Mouse (Mus musculus) heart, embryonic 16.5 days (tissue): ENCODE measurements around the gene Slc27a5. TPM values are rescaled to one million over a fixed set of nuclear protein-coding genes. Genes with fewer than 3 reads are reported as not detected.

Experiments
- ATAC-seq: fragments of 200-750 bp; cut with Nextera tagmentation; replicated peaks from 2 replicates; pipeline ENCODE4 v1.8.0; 2017; ENCODE audit warnings: moderate number of reproducible peaks; ENCODE audit not compliant: insufficient read depth, low FRiP score; ENCODE audit errors: extremely low read depth
- H3K27ac ChIP-seq: fragments of 300-500 bp; sonication (generic); 2 replicates; pipeline ENCODE4 v1.5.1; 2014; ENCODE audit warnings: mild to moderate bottlenecking, low read length, control low read depth, moderate library complexity
- H3K27me3 ChIP-seq: fragments of 300-500 bp; sonication (generic); 2 replicates; pipeline ENCODE4 v1.6.1; 2014; ENCODE audit warnings: low read length, mixed read lengths; ENCODE audit not compliant: control insufficient read depth, insufficient read depth
- H3K36me3 ChIP-seq: fragments of 300-500 bp; sonication (generic); 2 replicates; pipeline ENCODE4 v1.6.1; 2014; ENCODE audit not compliant: control insufficient read depth, insufficient read depth
- H3K4me1 ChIP-seq: fragments of 300-500 bp; sonication (generic); 2 replicates; pipeline ENCODE4 v1.6.1; 2014; ENCODE audit warnings: low read length, mixed read lengths; ENCODE audit not compliant: control insufficient read depth, insufficient read depth
- H3K4me2 ChIP-seq: fragments of 300-500 bp; sonication (generic); 2 replicates; pipeline ENCODE4 v1.6.1; 2014; ENCODE audit warnings: low read depth, mild to moderate bottlenecking, control low read depth, low read length
- H3K4me3 ChIP-seq: fragments of 300-500 bp; sonication (generic); 2 replicates; pipeline ENCODE4 v1.5.1; 2014; ENCODE audit warnings: mild to moderate bottlenecking, control low read depth, low read length
- H3K9ac ChIP-seq: fragments of 300-500 bp; sonication (generic); 2 replicates; pipeline ENCODE4 v1.6.1; 2014; ENCODE audit warnings: low read length, control low read depth
- H3K9me3 ChIP-seq: fragments of 300-500 bp; sonication (generic); replicated peaks from 2 replicates; pipeline ENCODE4 v1.6.1; 2016; ENCODE audit warnings: low read length; ENCODE audit not compliant: control insufficient read depth
- WGBS: fragments of 180-500 bp; shearing (Covaris S2); extraction: QIAGEN DNeasy Blood & Tissue Kit; methylation state at CpG from one replicate; pipeline ENCODE4 v1.1.7; 2014; 5-methylcytosine and 5-hydroxymethylcytosine counted together
- polyA plus RNA-seq: library from polyadenylated mRNA; unstranded; fragments of >200 nt; fragmentation: Nextera tagmentation; extraction: Ambion mirVana; gene quantifications from 2 replicates; pipeline ENCODE4 v1.2.1, GENCODE M21; 2015

Gene Slc27a5
- polyA plus RNA-seq, 1 experiment from 2014 or later, result not detected

GRCm38 (mm10) chr7:13031069-13031468 is 33.1 kb upstream of the Slc27a5 start:
- H3K4me1 ChIP-seq, result peaks cover 22% of the 10 kb centered on the region
- H3K36me3 ChIP-seq, result peaks cover 74% of the 10 kb centered on the region
- H3K4me3 ChIP-seq, result no peak overlapping the region
- no peak overlapping the region for H3K27ac ChIP-seq
- no peak overlapping the region for H3K4me2 ChIP-seq
- no peaks in the 10 kb centered on the region for H3K9me3 ChIP-seq
- no peak for ATAC-seq
- no peaks in the 10 kb centered on the region for H3K27me3 ChIP-seq
- 76% methylated on average over 5 of the region's 5 CpGs for WGBS
- no peak overlapping the region for H3K9ac ChIP-seq

DNA sequence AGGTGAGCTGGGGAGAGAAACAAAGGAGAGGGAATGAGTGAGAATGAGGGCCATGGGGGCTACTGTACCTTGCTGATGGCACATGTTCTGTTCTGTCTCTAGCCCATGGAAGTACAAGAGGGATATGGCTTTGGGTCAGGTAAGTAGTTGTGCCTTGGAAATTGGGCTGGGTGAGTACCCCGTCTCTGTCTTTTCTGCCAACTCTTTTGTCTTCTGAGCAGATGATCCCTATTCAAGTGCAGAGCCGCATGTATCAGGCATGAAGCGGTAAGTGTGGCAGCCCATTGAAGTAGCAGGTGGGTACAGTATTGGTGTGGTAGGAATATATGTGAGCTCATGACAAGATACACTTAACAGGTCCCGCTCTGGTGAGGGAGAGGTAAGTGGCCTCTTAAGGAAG is 31.0 kb upstream of the Slc27a5 start:
- H3K4me3 ChIP-seq, result no peak overlapping the region
- H3K9me3 ChIP-seq, result no peaks in the 10 kb centered on the region
- H3K27ac ChIP-seq, result no peak overlapping the region
- WGBS, result 90% methylated on average over 4 of the region's 4 CpGs
- H3K4me1 ChIP-seq, result peaks cover 25% of the 10 kb centered on the region
- H3K27me3 ChIP-seq, result no peaks in the 10 kb centered on the region
- H3K9ac ChIP-seq, result no peak overlapping the region
- ATAC-seq, result no peak
- H3K4me2 ChIP-seq, result no peak overlapping the region
- peaks cover 63% of the 10 kb centered on the region for H3K36me3 ChIP-seq

GRCm38 (mm10) chr7:13025511-13026112 is 27.6 kb upstream of the Slc27a5 start:
- Histone ChIP-seq H3K27me3 (no peaks in the 10 kb centered on the region), H3K36me3 (peaks cover 44% of the 10 kb centered on the region), H3K27ac (no peak overlapping the region), H3K9ac (peak overlapping the region; percentile 84), H3K9me3 (no peaks in the 10 kb centered on the region), H3K4me1 (peaks cover 18% of the 10 kb centered on the region), H3K4me2 (peak overlapping the region; percentile 85), H3K4me3 (peak overlapping the region; percentile 79)
- 23% methylated on average over 4 of the region's 4 CpGs for WGBS
- ATAC-seq, result no peak

GRCm38 (mm10) chr7:13024805-13025204 is 26.8 kb upstream of the Slc27a5 start:
- peak; percentile 55 for ATAC-seq
- H3K9ac ChIP-seq, result peak overlapping the region; percentile 84
- WGBS, result under 1% methylated on average over 35 of the region's 44 CpGs
- H3K9me3 ChIP-seq, result no peaks in the 10 kb centered on the region
- no peaks in the 10 kb centered on the region for H3K27me3 ChIP-seq
- H3K4me3 ChIP-seq, result peak overlapping the region; percentile 79
- peak overlapping the region; percentile 99 for H3K27ac ChIP-seq
- peak overlapping the region; percentile 85 for H3K4me2 ChIP-seq
- H3K4me1 ChIP-seq, result peaks cover 18% of the 10 kb centered on the region
- peaks cover 36% of the 10 kb centered on the region for H3K36me3 ChIP-seq

DNA sequence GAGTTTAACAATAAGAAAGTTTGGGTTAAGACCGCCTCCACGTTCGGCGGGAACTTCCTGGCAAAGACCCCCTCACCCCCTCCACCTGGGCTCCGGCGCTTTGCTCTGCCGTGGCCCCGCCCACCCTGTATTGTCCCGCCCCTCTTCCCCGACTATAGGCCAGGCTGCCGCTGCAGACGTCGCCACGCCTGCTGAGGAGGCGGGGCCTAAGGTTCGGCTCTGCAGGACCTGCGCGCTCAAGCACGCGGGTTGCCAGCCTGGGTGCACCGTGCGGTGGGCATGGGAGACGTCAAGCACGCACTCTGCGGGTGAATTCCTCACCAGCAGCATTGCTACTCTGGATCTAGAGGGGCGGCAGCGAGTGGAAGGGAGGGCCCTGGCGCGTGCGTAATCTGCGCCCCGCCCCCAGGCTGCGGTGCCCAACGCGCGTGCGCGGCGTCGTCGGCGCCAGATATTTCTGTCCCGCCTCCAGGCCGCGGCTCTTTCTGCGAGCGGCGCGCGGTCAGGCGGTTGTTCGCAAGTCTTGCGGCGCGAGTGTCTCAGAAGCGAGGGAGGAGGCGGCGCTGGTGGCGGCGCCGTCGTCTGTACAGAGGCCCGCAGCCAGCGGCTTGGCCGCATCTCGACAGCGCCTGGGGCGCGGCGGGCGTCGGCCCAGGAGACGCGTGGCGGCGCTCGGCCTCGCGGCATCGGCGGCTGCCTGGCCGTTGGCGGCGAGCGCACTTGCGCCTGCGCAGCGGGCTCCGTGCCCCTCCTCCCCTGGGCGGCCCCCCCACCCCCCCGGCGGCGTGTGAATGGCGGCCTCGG is 26.1 kb upstream of the Slc27a5 start:
- peak overlapping the region; percentile 85 for H3K4me2 ChIP-seq
- H3K9ac ChIP-seq, result peak overlapping the region; percentile 84
- H3K27ac ChIP-seq, result peak overlapping the region; percentile 99
- peak; percentile 83 for ATAC-seq
- H3K27me3 ChIP-seq, result no peaks in the 10 kb centered on the region
- WGBS, result under 1% methylated on average over 78 of the region's 95 CpGs
- no peaks in the 10 kb centered on the region for H3K9me3 ChIP-seq
- H3K36me3 ChIP-seq, result peaks cover 29% of the 10 kb centered on the region
- peak overlapping the region; percentile 79 for H3K4me3 ChIP-seq
- peaks cover 18% of the 10 kb centered on the region for H3K4me1 ChIP-seq

DNA sequence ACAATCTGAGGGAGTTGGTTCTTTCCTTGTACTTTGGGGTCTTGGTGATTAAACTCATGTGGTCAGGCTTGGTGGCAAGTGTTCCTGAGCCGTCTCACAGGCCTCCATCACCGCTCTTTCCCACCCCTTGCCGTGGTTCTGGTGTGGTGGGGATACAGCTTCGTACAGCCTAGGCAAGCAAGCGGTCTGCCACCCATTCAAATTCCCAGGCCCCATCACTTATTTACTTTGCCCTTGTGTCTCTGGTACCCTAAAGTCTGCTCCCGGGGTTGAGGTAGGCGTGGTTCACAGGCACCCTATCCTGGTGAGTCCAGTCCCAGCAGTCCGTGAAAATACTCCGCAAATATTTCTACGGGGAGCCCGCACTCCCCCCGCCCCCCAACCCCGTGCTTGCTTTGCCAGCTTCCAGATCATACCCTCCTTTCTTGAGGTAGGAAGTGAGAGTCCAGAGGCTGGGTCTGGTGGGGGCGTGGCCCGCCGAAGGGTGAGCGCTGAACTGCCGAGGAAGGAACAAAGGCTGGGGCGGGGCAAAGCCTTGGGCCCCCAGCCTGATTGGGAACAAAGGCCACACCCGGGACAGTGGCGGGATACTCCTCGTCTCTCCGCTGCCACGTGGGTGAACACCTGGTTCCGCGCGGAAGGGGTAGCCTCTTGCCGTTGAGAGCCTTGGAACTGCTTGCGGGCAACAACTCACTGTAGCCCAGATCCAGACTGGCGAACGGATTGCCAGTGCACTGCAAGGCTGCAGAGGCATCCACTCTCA is 25.0 kb upstream of the Slc27a5 start:
- peak overlapping the region; percentile 85 for H3K4me2 ChIP-seq
- H3K36me3 ChIP-seq, result peaks cover 17% of the 10 kb centered on the region
- H3K9me3 ChIP-seq, result no peaks in the 10 kb centered on the region
- no peaks in the 10 kb centered on the region for H3K27me3 ChIP-seq
- ATAC-seq, result peak; percentile 50
- H3K4me3 ChIP-seq, result peak overlapping the region; percentile 79
- 5% methylated on average over 31 of the region's 31 CpGs for WGBS
- H3K9ac ChIP-seq, result peak overlapping the region; percentile 84
- peak overlapping the region; percentile 99 for H3K27ac ChIP-seq
- peaks cover 18% of the 10 kb centered on the region for H3K4me1 ChIP-seq

DNA sequence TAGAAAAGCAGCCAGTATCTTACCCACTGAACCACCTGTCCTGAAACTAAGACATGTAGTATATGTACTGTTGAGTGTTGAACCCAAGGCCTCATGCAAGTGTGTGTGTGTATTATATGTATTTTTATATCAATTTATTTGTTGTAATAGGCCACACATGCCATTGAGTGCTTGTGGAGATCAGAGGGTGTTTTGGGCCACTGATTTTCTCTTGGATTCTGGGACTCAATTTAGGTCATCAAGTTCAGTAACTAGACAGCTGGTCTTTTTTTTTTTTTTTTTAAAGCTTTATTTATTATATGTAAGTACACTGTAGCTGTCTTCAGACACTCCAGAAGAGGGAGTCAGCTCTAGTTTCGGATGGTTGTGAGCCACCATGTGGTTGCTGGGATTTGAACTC is 17.2 kb upstream of the Slc27a5 start:
- 78% methylated on average over 1 of the region's 1 CpGs for WGBS
- ATAC-seq, result no peak
- H3K9ac ChIP-seq, result no peak overlapping the region

DNA sequence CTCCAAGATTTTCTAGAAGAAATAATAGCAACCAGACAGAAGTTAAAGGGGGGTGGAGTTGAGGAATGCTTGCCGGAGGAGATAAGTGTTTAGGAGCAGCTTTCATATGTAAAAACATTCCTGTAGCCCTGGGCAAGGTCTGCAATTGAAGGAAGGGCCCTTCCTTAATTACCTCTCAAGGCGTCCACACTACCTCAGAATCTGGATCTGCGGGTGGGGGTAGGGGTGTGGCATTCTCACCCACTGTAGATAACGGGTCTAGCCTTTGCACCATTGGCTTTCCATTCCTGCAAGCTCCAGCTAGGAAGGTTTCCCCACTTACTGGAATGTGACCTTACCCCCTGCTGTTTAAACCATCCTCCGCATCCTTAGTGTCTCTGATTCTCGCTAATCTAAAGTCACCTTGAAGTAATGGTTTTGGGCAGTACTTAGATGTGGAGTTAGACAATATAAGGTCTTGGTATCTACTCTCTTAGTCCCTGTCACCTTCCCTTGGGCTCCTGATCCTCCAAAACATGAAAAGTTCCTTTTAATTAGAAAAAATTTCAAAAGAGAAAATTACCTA is 16.4 kb upstream of the Slc27a5 start:
- H3K9me3 ChIP-seq, result no peaks in the 10 kb centered on the region
- 33% methylated on average over 6 of the region's 6 CpGs for WGBS
- no peak for ATAC-seq

More for the DNA sequence above, 17.2 kb upstream of the Slc27a5 start:
- no peaks in the 10 kb centered on the region for H3K9me3 ChIP-seq
- H3K36me3 ChIP-seq, result no peaks in the 10 kb centered on the region
- H3K27me3 ChIP-seq, result no peaks in the 10 kb centered on the region
- no peak overlapping the region for H3K4me2 ChIP-seq
- peaks cover 5% of the 10 kb centered on the region for H3K4me1 ChIP-seq
- H3K27ac ChIP-seq, result no peak overlapping the region
- no peak overlapping the region for H3K4me3 ChIP-seq

More for the DNA sequence above, 16.4 kb upstream of the Slc27a5 start:
- no peaks in the 10 kb centered on the region for H3K36me3 ChIP-seq
- H3K4me3 ChIP-seq, result no peak overlapping the region
- no peaks in the 10 kb centered on the region for H3K27me3 ChIP-seq
- H3K9ac ChIP-seq, result no peak overlapping the region
- no peak overlapping the region for H3K27ac ChIP-seq
- H3K4me2 ChIP-seq, result no peak overlapping the region
- peaks cover 6% of the 10 kb centered on the region for H3K4me1 ChIP-seq
